Mouse (Mus musculus): ENCODE results near the gene Mybpc2. TPM values are rescaled to one million over a fixed set of nuclear protein-coding genes. Genes with fewer than 3 reads are reported as not detected.

Gene Mybpc2
- polyA plus RNA-seq, 1 experiment from 2014 or later, result 0.13 TPM

DNA sequence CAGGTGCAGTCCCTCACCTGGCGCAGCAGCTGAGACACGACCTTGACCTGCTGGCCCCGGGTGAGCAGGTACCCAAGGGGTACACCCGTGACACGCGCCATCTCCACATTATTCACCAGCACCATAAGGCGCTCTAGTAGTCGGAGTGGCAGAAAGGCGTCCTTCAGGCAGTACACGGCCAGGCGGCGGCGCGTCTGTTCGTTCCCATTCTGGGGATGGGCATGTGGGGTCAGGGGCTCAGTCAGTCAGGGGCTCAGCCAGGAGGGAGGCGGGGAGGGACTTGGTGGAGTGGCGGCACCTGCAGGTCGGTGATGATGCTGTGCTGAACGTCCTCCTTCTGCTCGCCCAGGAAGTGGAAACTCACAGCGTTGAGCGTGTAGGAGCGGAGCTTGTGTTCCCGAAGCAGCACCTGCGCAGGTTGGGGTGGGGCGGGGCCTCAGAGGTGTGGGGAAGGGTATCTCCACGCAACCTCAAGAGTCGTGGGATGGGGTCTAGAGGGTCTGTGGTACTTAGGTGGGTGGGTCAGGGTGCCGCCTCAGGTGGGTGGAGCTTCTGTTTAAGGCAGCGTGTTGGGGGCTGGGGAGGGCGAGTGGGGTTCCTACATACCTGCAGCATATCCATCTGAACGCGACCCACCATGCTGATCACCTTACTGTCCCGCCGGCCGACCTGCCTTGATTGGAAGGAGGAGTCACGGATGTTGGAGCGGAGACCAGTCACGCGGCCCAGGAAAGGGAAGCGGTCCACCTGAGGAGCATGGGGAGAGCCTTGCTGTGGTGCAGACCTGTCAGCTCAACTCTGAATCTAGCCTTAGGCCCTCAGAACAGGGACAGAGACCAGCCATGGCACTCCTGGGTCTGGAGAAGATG lies 14.5 kb upstream of the Mybpc2 start:
- no peaks in the 10 kb centered on the region for H3K9me3 ChIP-seq (ENCODE audit: control insufficient read depth)
- H3K4me2 ChIP-seq (replicated peaks; ENCODE audit: low read depth), result no peak overlapping the region
- peaks cover 71% of the 10 kb centered on the region for H3K36me3 ChIP-seq (ENCODE audit: control insufficient read depth, insufficient read depth)
- TF ChIP-seq CTCF (IDR thresholded peaks at IDR 0.05; ENCODE audit: low read depth), result 0 out of 2 replicates have a peak, but pooled peaks have one; percentile 4
- 91% methylated on average over 41 of the region's 41 CpGs for WGBS
- no peaks in the 10 kb centered on the region for H3K4me1 ChIP-seq (replicated peaks; ENCODE audit: control insufficient read depth, insufficient read depth, low read length)
- H3K27ac ChIP-seq (ENCODE audit: low read depth, low read length), result no peak overlapping the region
- H3K4me3 ChIP-seq (ENCODE audit: low read depth, low read length), result no peak overlapping the region
- H3K9ac ChIP-seq (ENCODE audit: low read depth, low read length), result no peak overlapping the region
- no peaks in the 10 kb centered on the region for H3K27me3 ChIP-seq (replicated peaks; ENCODE audit: control insufficient read depth, insufficient read depth, low read length)
- no peak for ATAC-seq

DNA sequence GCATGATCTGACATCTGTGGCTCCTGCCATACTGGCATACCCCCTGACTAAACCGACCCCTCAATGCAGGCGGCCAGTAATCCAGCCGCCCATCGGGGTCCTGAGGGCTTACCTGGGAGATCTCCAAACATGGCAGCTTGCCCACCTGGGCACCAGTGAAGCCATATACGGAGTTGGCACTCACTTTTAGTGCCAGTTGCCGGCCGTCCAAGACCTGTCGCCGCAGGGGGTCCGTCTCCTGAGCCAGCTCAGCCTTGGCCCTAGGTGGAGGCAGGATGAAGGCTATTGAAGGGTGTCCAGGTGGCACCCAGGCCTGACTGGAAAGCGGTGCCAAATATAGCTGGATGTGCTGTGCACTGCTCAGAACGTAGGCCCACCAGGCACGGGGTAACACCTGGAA lies 13.0 kb upstream of the Mybpc2 start:
- H3K36me3 ChIP-seq (ENCODE audit: control insufficient read depth, insufficient read depth), result peaks cover 65% of the 10 kb centered on the region
- ATAC-seq, result no peak
- H3K27me3 ChIP-seq (replicated peaks; ENCODE audit: control insufficient read depth, insufficient read depth, low read length), result no peaks in the 10 kb centered on the region
- H3K4me1 ChIP-seq (replicated peaks; ENCODE audit: control insufficient read depth, insufficient read depth, low read length), result no peaks in the 10 kb centered on the region
- no peak overlapping the region for H3K9ac ChIP-seq (ENCODE audit: low read depth, low read length)
- 89% methylated on average over 13 of the region's 13 CpGs for WGBS
- no peak overlapping the region for H3K4me2 ChIP-seq (replicated peaks; ENCODE audit: low read depth)
- no peak overlapping the region for H3K27ac ChIP-seq (ENCODE audit: low read depth, low read length)
- no peaks in the 10 kb centered on the region for H3K9me3 ChIP-seq (ENCODE audit: control insufficient read depth)
- no peak overlapping the region for H3K4me3 ChIP-seq (ENCODE audit: low read depth, low read length)
- no peak for TF ChIP-seq CTCF (IDR thresholded peaks at IDR 0.05; ENCODE audit: low read depth)

DNA sequence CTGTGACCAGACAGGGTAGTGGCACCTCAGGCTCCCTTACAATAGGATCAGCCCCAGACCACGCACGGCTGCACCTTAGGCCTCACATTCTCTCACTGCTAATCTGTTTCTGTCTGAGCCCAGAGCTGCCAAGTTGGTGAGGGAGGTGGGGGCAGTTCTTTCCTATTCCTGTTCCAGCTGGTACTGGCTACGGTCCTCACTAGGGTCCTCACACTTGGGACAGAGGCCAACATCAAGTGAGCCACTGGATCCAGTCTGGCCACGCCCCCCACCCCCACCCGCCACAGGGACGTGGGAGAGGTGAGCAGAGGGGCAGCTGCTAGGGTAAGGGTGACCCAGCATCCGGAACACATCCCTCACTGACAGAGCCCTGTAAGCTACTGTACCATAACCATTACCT lies 12.6 kb upstream of the Mybpc2 start:
- no peak for ATAC-seq
- Histone ChIP-seq H3K4me3 (ENCODE audit: low read depth, low read length) (no peak overlapping the region), H3K27me3 (replicated peaks; ENCODE audit: control insufficient read depth, insufficient read depth, low read length) (no peaks in the 10 kb centered on the region), H3K27ac (ENCODE audit: low read depth, low read length) (no peak overlapping the region), H3K4me1 (replicated peaks; ENCODE audit: control insufficient read depth, insufficient read depth, low read length) (no peaks in the 10 kb centered on the region), H3K9ac (ENCODE audit: low read depth, low read length) (no peak overlapping the region), H3K4me2 (replicated peaks; ENCODE audit: low read depth) (no peak overlapping the region), H3K9me3 (ENCODE audit: control insufficient read depth) (no peaks in the 10 kb centered on the region), H3K36me3 (ENCODE audit: control insufficient read depth, insufficient read depth) (peaks cover 60% of the 10 kb centered on the region)
- no peak for TF ChIP-seq CTCF (IDR thresholded peaks at IDR 0.05; ENCODE audit: low read depth)
- WGBS, result 72% methylated on average over 7 of the region's 7 CpGs

DNA sequence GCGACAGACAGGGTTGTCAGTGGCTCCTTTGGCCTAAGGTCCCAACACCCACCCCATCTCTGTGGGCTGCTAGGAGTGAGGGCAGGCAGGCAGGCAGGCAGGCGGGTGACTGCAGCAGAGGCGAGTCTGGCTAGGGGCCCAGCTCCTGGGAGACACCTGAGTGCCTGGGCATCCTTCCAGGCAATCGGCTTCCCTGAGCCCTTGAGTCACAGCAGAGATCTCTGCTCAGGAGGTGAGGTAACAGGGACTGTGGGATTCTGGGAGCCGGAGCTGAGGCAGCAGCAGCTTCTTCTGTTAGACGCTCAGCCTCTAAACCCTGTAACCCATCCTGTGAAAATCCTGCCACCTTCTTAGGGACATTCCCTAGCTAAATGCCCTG lies 12.1 kb upstream of the Mybpc2 start:
- TF ChIP-seq CTCF (IDR thresholded peaks at IDR 0.05; ENCODE audit: low read depth), result no peak
- H3K4me2 ChIP-seq (replicated peaks; ENCODE audit: low read depth), result no peak overlapping the region
- WGBS, result 80% methylated on average over 6 of the region's 6 CpGs
- no peaks in the 10 kb centered on the region for H3K9me3 ChIP-seq (ENCODE audit: control insufficient read depth)
- no peak overlapping the region for H3K9ac ChIP-seq (ENCODE audit: low read depth, low read length)
- H3K27ac ChIP-seq (ENCODE audit: low read depth, low read length), result no peak overlapping the region
- no peak overlapping the region for H3K4me3 ChIP-seq (ENCODE audit: low read depth, low read length)
- H3K27me3 ChIP-seq (replicated peaks; ENCODE audit: control insufficient read depth, insufficient read depth, low read length), result no peaks in the 10 kb centered on the region
- no peaks in the 10 kb centered on the region for H3K4me1 ChIP-seq (replicated peaks; ENCODE audit: control insufficient read depth, insufficient read depth, low read length)
- ATAC-seq, result no peak
- H3K36me3 ChIP-seq (ENCODE audit: control insufficient read depth, insufficient read depth), result peaks cover 57% of the 10 kb centered on the region

DNA sequence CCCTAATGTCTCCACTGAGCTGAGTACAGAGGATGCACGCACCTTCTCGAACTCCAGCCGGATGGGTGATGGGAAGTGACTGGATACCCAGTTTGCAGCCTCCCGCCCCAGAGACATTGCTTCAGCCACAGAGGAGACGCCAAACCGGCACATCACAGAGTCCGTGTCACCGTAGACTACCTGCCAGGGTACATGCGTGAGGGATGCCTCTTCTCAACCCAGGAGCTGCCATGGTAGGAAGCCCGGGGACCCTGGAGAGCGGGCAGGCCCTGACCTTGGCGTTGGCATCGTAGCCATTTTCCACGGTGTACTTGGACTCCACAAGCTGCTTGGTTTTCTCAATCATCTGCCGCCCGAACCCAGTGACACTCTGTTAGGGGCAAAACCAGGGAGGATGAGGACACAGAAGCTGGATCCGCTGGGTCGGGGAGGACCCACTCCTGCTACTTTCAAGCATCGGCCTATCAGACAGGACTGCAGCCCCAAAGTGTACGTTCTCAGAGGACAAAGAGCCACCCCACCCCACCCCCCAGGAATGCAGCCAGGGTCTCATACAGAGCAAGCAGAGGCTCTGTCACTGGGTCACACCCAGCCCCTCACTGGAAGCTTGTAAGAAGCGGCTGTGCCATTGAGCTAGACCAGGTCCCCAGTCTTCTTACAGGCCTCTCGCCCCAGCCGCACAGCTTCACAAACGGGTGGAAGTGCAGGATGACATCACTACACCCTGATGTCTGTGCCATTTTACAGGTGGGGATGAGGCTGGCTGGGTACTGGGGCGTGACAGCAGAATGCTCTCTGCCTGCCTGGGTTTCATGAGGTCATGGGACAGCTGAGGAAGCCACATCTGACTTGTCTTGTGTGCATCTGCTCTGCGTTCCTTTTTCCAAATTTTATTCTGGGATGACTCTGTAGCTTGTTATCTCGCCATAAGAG lies 11.5 kb upstream of the Mybpc2 start:
- H3K36me3 ChIP-seq (ENCODE audit: control insufficient read depth, insufficient read depth), result peaks cover 52% of the 10 kb centered on the region

More for the DNA sequence above, 11.5 kb upstream of the Mybpc2 start:
- no peak for TF ChIP-seq CTCF (IDR thresholded peaks at IDR 0.05; ENCODE audit: low read depth)
- Histone ChIP-seq H3K27ac (ENCODE audit: low read depth, low read length) (no peak overlapping the region), H3K4me2 (replicated peaks; ENCODE audit: low read depth) (no peak overlapping the region), H3K27me3 (replicated peaks; ENCODE audit: control insufficient read depth, insufficient read depth, low read length) (no peaks in the 10 kb centered on the region), H3K9me3 (ENCODE audit: control insufficient read depth) (no peaks in the 10 kb centered on the region), H3K4me1 (replicated peaks; ENCODE audit: control insufficient read depth, insufficient read depth, low read length) (no peaks in the 10 kb centered on the region), H3K9ac (ENCODE audit: low read depth, low read length) (no peak overlapping the region), H3K4me3 (ENCODE audit: low read depth, low read length) (no peak overlapping the region)
- WGBS, result 93% methylated on average over 27 of the region's 27 CpGs
- no peak for ATAC-seq

Measured in intestine, postnatal 0 days (tissue).